Mouse (Mus musculus) cortical plate, adult 2 months (tissue): ENCODE data around the gene 1700021F07Rik.

Experiments
- CTCF ChIP-seq: fragments of 200-500 bp; IDR thresholded peaks from 2 replicates; pipeline ENCODE4 v1.5.1; 2011; ENCODE audit warnings: mild to moderate bottlenecking, control low read depth, low read length; ENCODE audit not compliant: insufficient read depth; ENCODE audit errors: extremely low read depth
- POLR2A ChIP-seq: fragments of 200-500 bp; IDR thresholded peaks from 2 replicates; pipeline ENCODE4 v1.6.1; 2011; ENCODE audit warnings: mild to moderate bottlenecking, low read length, control low read depth; ENCODE audit not compliant: insufficient read depth; ENCODE audit errors: extremely low read depth

DNA sequence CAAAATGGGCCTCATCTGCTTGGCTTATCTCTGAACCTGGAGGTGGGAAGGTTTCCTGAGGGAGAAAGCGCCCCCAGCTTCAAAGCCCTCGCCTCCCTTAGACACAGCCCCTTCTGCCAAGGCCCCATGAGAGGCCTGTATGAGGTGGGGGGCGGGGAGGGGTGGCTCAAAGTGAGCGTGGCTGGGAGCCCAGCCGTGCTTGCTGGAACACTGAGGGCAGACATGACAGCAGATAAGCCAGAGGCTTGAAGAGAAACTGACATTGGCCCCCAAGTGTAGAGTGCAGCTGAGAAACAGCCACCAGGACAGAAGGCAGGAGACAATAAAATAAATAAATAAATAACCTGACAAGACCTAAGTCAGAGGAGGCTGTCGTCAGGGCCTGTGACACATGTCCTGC lies 7.2 kb upstream of the 1700021F07Rik start:
- TF ChIP-seq POLR2A (no peak), CTCF (no peak)
